Comparison of ENCODE assay signal across 9 mouse cellular contexts in the genomic region with DNA sequence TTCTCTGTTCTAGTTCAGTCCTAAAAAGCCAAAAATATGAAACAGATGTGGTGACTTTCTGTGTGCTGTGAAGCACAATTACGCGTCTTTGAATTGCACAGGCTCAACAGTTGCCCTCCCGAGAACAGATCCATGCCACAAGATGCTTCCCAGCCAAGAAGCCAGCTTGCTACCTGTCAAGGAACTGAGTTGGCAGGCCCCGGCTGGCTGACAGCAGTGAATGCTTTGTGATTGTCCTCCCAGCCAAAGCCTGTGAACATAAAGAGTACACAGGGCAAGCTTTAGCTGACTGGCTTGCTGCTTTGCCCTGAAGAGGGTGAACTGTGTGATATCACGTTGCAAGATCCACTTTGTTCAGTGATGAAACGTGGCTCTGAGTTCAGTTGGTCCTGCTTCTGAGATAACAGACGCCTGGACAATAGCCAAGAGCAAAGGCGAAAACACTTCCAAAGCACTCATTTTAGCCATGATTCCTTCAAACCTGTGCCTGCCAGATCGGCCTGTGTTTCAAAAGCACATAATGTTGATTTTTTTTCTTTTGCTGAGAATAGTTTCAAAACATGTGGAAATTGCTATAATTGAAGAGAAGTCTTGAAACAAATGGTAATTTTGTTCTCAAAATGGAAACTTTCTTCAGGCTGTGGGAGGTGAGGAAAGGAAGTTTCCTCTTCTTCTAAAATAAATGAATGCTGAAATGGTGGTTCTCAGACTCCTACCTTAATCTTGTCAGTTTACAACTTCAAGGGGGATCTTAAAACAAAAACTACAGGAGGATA.
DNase-seq lines count a peak whose midpoint lies in the region; ATAC-seq and TF ChIP-seq lines count a peak whose summit lies in the region.
"Had no signal": no experiment of that assay in that cellular context is flagged by ENCODE, and none has a peak within 500 bp of the region (broad histone marks: within the 10 kb centered on the region; RNA-seq: fewer than 3 reads in every experiment).

No protein-coding gene starts in this region.

- H3K36me3 ChIP-seq in hindbrain, embryonic 15.5 days = no peaks in the 10 kb centered on the region
- H3K36me3 ChIP-seq in midbrain, embryonic 14.5 days (ENCODE audit: control insufficient read depth, insufficient read depth, low read length) = no peaks in the 10 kb centered on the region
- H3K36me3 ChIP-seq: liver, embryonic 13.5 days had no signal

- H3K4me1 ChIP-seq in hindbrain, embryonic 15.5 days (replicated peaks) = no peaks in the 10 kb centered on the region
- H3K4me1 ChIP-seq in midbrain, embryonic 14.5 days (ENCODE audit: control insufficient read depth, insufficient read depth, low read length) = no peaks in the 10 kb centered on the region
- H3K4me1 ChIP-seq: liver, embryonic 13.5 days had no signal

- intact Hi-C loops in gastrocnemius, adult 2 months (cut with DNase I) = no loop called here

- H3K27me3 ChIP-seq in hindbrain, embryonic 15.5 days = no peaks in the 10 kb centered on the region
- H3K27me3 ChIP-seq in midbrain, embryonic 14.5 days (ENCODE audit: control insufficient read depth, insufficient read depth, low read length) = no peaks in the 10 kb centered on the region
- H3K27me3 ChIP-seq: liver, embryonic 13.5 days had no signal

- no peak overlapping the region for H3K9ac ChIP-seq in hindbrain, embryonic 15.5 days
- H3K9ac ChIP-seq in midbrain, embryonic 14.5 days (replicated peaks; ENCODE audit: low read length) = no peak overlapping the region
- H3K9ac ChIP-seq: liver, embryonic 13.5 days had no signal

- H3K4me2 ChIP-seq in hindbrain, embryonic 15.5 days = no peak overlapping the region
- no peak overlapping the region for H3K4me2 ChIP-seq in midbrain, embryonic 14.5 days (ENCODE audit: low read length)
- H3K4me2 ChIP-seq: liver, embryonic 13.5 days had no signal

- H3K9me3 ChIP-seq in hindbrain, embryonic 15.5 days = no peaks in the 10 kb centered on the region
- H3K9me3 ChIP-seq in midbrain, embryonic 14.5 days (ENCODE audit: control insufficient read depth, low read length) = no peaks in the 10 kb centered on the region

- TF ChIP-seq CTCF in gastrocnemius, adult 2 months (IDR thresholded peaks at IDR 0.05) = no peak

- no peak overlapping the region for H3K27ac ChIP-seq in gastrocnemius, adult 2 months
- no peak overlapping the region for H3K27ac ChIP-seq in hindbrain, embryonic 15.5 days (replicated peaks)
- no peak overlapping the region for H3K27ac ChIP-seq in midbrain, embryonic 14.5 days (replicated peaks; ENCODE audit: low read depth, low read length)
- H3K27ac ChIP-seq: liver, embryonic 13.5 days had no signal

- ATAC-seq in hindbrain, embryonic 15.5 days (ENCODE audit: low FRiP score, low read depth) = peak; percentile 54; the same call in 1 of the 2 replicates
- ATAC-seq in midbrain, embryonic 14.5 days (ENCODE audit: low FRiP score, low TSS enrichment) = no peak
- no peak; the same call in 1 of the 2 replicates for ATAC-seq in erythroid progenitor cell, adult 5-6 weeks (replicated peaks; ENCODE audit: low FRiP score, poor library complexity, severe bottlenecking)
- ATAC-seq in granulocyte monocyte progenitor cell, adult 5-6 weeks (replicated peaks; ENCODE audit: poor library complexity, severe bottlenecking) = no peak

- 38% methylated on average over 9 of the region's 9 CpGs for WGBS in hindbrain, embryonic 15.5 days
- 49% methylated on average over 9 of the region's 9 CpGs for WGBS in midbrain, embryonic 14.5 days

- H3K4me3 ChIP-seq in gastrocnemius, adult 2 months = no peak overlapping the region
- no peak overlapping the region for H3K4me3 ChIP-seq in hindbrain, embryonic 15.5 days
- no peak overlapping the region for H3K4me3 ChIP-seq in midbrain, embryonic 14.5 days (replicated peaks; ENCODE audit: low read depth, low read length)
- H3K4me3 ChIP-seq: liver, embryonic 13.5 days had no signal

- peak; percentile 14 for DNase-seq in gastrocnemius, adult 2 months
- no peak for DNase-seq in gastrocnemius, postnatal 10 days
- DNase-seq in embryo, embryonic 10.5 days (ENCODE audit: low spot score) = peak; percentile 18
- DNase-seq in midbrain, embryonic 14.5 days = peak; percentile 19
- DNase-seq in urinary bladder, postnatal 4 days (ENCODE audit: low spot score in 2 of 2) = no peak
- DNase-seq: liver, embryonic 13.5 days had no signal

Comparison
In these comparisons a context has a peak if more than half of its experiments do, and no peak if none do; other contexts are left out.
1. DNase-seq: peak in gastrocnemius, adult 2 months (single experiment), embryo, embryonic 10.5 days (single experiment) and midbrain, embryonic 14.5 days (single experiment); none in gastrocnemius, postnatal 10 days (single experiment) and urinary bladder, postnatal 4 days (0 of 2).